Mouse (Mus musculus) frontal cortex, postnatal 36 days (tissue): ENCODE data around the gene Syngr3.
"Not testable (repeated sequence)": the region's sequence is repeated elsewhere in the genome, so short reads cannot be mapped to it uniquely, and the experiment has no call there.

Experiments used
- DNase-seq, 2 experiments: peaks; one replicate each; pipeline ENCODE4 v3.0.0; 2022; ENCODE audit warnings: low spot score in 2 of 2

Gene Syngr3

GRCm38 (mm10) chr17:24689251-24690081 is at the start of gene Syngr3:
Gene Syngr3 (minus strand): TSS chr17:24689955.
- DNase-seq, result peak; percentile 57 to 60

- DNase-seq, result no peak
These were observed 48.5 kb upstream of the Syngr3 start for GRCm38 (mm10) chr17:24738238-24738637.

- no peak for DNase-seq
These were observed 47.5 kb upstream of the Syngr3 start for GRCm38 (mm10) chr17:24737135-24737810.

GRCm38 (mm10) chr17:24736330-24737051 is 46.7 kb upstream of the Syngr3 start, which contains the start of gene Msrb1:
Gene Msrb1 (plus strand): TSS chr17:24736642.
- DNase-seq, result peak; percentile 89 to 92

- DNase-seq, result no peak
These were observed 45.7 kb upstream of the Syngr3 start for GRCm38 (mm10) chr17:24735446-24735845.

- DNase-seq, result no peak
These were observed 44.8 kb upstream of the Syngr3 start for GRCm38 (mm10) chr17:24734513-24734912.

- DNase-seq, result no peak
These were observed 43.8 kb upstream of the Syngr3 start for GRCm38 (mm10) chr17:24733434-24734050.

- no peak for DNase-seq
These were observed 42.6 kb upstream of the Syngr3 start for GRCm38 (mm10) chr17:24732233-24732935.

- no peak for DNase-seq
These were observed 41.0 kb upstream of the Syngr3 start for GRCm38 (mm10) chr17:24730787-24731186.

GRCm38 (mm10) chr17:24729067-24729466 is 39.3 kb upstream of the Syngr3 start:
- no peak for DNase-seq

GRCm38 (mm10) chr17:24728184-24728583 is 38.4 kb upstream of the Syngr3 start:
- no peak for DNase-seq

- no peak for DNase-seq
These were observed 37.9 kb upstream of the Syngr3 start, which contains the start of gene Rpl3l for GRCm38 (mm10) chr17:24727618-24728017. Gene Rpl3l (plus strand): TSS chr17:24727820.

GRCm38 (mm10) chr17:24725637-24726390 is 36.1 kb upstream of the Syngr3 start:
- no peak for DNase-seq

GRCm38 (mm10) chr17:24724184-24724583 is 34.4 kb upstream of the Syngr3 start, which contains the start of gene Ndufb10:
Gene Ndufb10 (minus strand): TSS chr17:24724478.
- DNase-seq, result peak; percentile 93 to 96

GRCm38 (mm10) chr17:24723881-24724180 is 34.1 kb upstream of the Syngr3 start:
- DNase-seq, result no peak

GRCm38 (mm10) chr17:24723122-24723880 is 33.5 kb upstream of the Syngr3 start:
- no peak for DNase-seq

GRCm38 (mm10) chr17:24722220-24722924 is 32.6 kb upstream of the Syngr3 start:
- no peak for DNase-seq

GRCm38 (mm10) chr17:24721383-24721955 is 31.7 kb upstream of the Syngr3 start:
- DNase-seq, result not testable (repeated sequence)

GRCm38 (mm10) chr17:24720616-24721015 is 30.9 kb upstream of the Syngr3 start:
- DNase-seq, result not testable (repeated sequence)
